Mouse (Mus musculus): ENCODE measurements at regions not wholly inside any gene's neighbourhood (a gene's known extent, or its start where the extent isn't known, plus 50 kb on each side); places are given as distances from the start of the nearest gene placed in this dataset.

GRCm38 (mm10) chr2:50588652-50589051, 292.1 kb upstream of the Mmadhc start:
- TF ChIP-seq EP300 (IDR thresholded peaks at IDR 0.05) (no peak), CTCF (IDR thresholded peaks at IDR 0.05) (no peak)

Measured in lung, postnatal 0 days (tissue).